Mouse (Mus musculus): Measurements from ENCODE around the gene Slc5a1. TPM values are rescaled to one million over a fixed set of nuclear protein-coding genes. Genes with fewer than 3 reads are reported as not detected.

Slc5a1 gene
- polyA plus RNA-seq, 1 experiment from 2014 or later, result 0.04 TPM

Other genes with a start within 250 kb of the Slc5a1 start
- 17.6 and 18.3 TPM in 2 replicates for gene Prr14l, start 250.0 kb upstream of the Slc5a1 start, polyA plus RNA-seq (2015; fragmentation: Nextera tagmentation; extraction: Ambion mirVana)
- 32.8 and 36.0 TPM in 2 replicates for gene Depdc5, start 240.5 kb upstream of the Slc5a1 start, polyA plus RNA-seq (2015; fragmentation: Nextera tagmentation; extraction: Ambion mirVana)
- gene Ywhah, start 85.4 kb upstream of the Slc5a1 start, polyA plus RNA-seq (2015; fragmentation: Nextera tagmentation; extraction: Ambion mirVana), result 470 and 500 TPM in 2 replicates
- gene Spon2, start 114.2 kb downstream of the Slc5a1 start, polyA plus RNA-seq (2015; fragmentation: Nextera tagmentation; extraction: Ambion mirVana), result 1.1 and 1.9 TPM in 2 replicates
- gene Ctbp1, start 170.8 kb downstream of the Slc5a1 start, polyA plus RNA-seq (2015; fragmentation: Nextera tagmentation; extraction: Ambion mirVana), result 488 and 509 TPM in 2 replicates
- 107 and 122 TPM in 2 replicates for gene Maea, start 231.3 kb downstream of the Slc5a1 start, polyA plus RNA-seq (2015; fragmentation: Nextera tagmentation; extraction: Ambion mirVana)

All from forebrain, embryonic 13.5 days (tissue).